Mouse (Mus musculus) CD4-positive helper T cell, adult 2 months (primary cell): ENCODE measurements around the gene Gm19668.
A peak's percentile ranks its signal among the peaks of the same experiment; 100 is the strongest.
"Not testable (repeated sequence)": the region's sequence is repeated elsewhere in the genome, so short reads cannot be mapped to it uniquely, and the experiment has no call there.

Experiments
- DNase-seq: peaks from one replicate; pipeline ENCODE4 v3.0.0-alpha.2; 2012; ENCODE audit warnings: low read depth, missing footprints, low spot score

Gm19668 gene

DNA sequence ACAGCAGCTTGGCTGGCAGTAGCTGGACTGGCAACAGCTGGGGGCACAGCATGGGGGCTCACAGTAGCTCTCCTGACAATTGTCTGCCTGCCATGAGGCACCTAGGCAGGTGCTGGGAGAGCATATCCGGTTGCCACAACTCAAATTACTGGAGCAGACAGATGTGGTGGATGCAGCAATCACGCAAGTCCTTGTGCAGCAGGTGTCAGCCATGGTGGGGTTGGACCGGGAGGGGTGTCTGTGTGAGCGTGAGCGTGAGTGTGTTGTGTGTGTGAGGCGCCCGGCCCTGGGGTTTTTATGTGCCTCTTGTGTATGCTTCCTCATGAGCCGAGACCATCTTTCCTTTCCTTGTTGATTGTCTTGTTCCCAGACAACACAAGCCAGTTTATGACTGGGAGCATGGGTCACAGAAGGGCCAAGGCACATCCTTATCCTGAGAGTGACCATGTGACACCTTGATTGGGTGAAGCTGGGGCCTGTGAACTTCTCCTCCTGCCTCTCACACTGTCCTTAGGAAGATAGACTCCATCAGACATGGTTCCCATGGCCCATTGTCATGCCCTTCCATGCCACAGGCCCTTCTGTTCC lies at the start of gene Gm19668:
Gm19668 (minus strand) TSS at position 213 of the 588 bp plus-strand sequence.
- DNase-seq, result no peak

- DNase-seq, result no peak
Observed at GRCm38 (mm10) chr10:77847538-77847937, 48.6 kb upstream of the Gm19668 start.

DNA sequence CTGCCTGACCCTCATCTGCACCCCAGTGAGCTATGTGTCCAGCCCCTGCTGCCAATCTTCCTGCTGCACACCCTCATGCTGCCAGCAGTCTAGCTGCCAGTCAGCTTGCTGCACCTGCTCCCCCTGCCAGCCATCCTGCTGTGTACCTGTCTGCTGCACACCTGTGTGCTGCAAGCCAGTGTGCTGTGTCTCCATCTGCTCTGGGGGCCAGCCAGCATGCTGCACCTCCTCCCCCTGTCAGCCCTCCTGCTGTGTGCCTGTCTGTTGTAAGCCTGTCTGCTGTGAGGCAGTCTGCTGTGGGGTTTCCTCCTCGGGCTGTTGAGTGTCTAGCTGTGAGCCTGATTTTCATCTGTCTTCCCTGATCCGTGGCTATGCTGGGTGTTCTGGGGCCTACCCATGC lies 48.0 kb upstream of the Gm19668 start:
- no peak for DNase-seq

GRCm38 (mm10) chr10:77846503-77846902 lies 47.6 kb upstream of the Gm19668 start, which contains the start of gene Gm36176:
Gene Gm36176 (plus strand): TSS chr10:77846803.
- DNase-seq, result no peak

- no peak for DNase-seq
Observed at GRCm38 (mm10) chr10:77839006-77839405, 40.1 kb upstream of the Gm19668 start.

- DNase-seq, result no peak
Observed at GRCm38 (mm10) chr10:77835647-77836046, 36.7 kb upstream of the Gm19668 start, which contains the start of gene Krtap10-10. Gene Krtap10-10 (plus strand): TSS chr10:77835947.

- no peak for DNase-seq
Observed at GRCm38 (mm10) chr10:77826951-77827350, 28.0 kb upstream of the Gm19668 start, which contains the start of gene Krtap10-4. Gene Krtap10-4 (minus strand): TSS chr10:77827095.

GRCm38 (mm10) chr10:77819203-77819602 lies 20.3 kb upstream of the Gm19668 start:
- no peak for DNase-seq

DNA sequence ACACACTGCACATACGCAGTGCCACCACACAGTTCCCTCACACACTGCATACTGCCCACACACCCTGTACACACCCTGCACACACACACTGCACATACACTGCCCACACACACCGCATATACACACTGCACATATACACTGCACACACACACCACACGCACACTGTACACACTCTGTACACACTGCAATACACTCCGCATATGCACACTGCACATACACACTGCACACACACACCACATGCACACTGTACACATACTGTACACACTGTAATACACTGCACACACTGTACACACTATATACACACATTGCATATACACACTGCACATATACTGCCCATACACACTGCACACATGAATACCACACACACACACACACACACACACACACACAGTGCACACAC lies 19.6 kb upstream of the Gm19668 start:
- no peak for DNase-seq

DNA sequence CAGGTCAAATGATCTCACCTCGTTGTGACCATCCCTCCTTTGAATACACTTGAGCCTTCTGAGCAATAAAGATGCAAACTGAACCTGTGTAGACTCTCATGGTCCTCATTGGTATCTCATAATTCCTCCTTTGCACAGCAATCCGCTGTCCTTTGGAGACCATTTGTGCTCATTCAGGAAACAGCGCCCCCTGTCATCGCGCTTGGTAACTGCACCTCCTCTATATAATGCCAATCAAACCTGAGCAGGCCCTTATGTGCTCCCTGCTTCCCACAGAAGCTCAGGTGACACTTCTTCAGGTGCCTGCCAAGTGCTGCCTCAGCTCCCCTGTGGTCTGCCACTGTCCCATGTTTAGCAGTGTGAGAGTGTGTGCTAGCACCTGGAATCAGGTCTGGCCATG lies 16.6 kb upstream of the Gm19668 start:
- peak; percentile 24 for DNase-seq

- DNase-seq, result no peak
Observed at GRCm38 (mm10) chr10:77814382-77814781, 15.4 kb upstream of the Gm19668 start, which contains the start of gene Gm2696. Gene Gm2696 (plus strand): TSS chr10:77814682.

DNA sequence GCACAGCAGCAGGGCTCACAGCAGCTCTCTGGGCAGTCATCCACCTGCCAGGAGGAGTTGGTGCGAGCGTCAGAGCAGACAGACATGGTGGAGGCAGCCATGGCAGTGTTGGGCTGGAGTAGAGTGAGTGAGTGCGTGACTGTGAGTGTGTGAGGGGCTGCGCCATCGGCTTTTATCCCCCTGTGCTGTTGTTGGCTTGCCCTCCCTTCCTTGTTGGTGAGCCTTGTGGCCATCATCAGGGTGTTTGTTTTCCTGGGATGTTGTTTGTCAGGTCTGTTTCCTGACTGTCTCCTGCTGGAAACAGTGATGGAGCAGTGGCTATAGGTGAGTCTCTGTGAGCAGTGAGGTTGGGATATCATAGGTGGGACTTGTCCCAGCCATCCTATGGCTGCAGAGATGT lies 12.8 kb upstream of the Gm19668 start, which contains the start of gene Gm9507:
Gm9507 (minus strand) TSS at position 101 of the 400 bp plus-strand sequence.
- DNase-seq, result no peak

DNA sequence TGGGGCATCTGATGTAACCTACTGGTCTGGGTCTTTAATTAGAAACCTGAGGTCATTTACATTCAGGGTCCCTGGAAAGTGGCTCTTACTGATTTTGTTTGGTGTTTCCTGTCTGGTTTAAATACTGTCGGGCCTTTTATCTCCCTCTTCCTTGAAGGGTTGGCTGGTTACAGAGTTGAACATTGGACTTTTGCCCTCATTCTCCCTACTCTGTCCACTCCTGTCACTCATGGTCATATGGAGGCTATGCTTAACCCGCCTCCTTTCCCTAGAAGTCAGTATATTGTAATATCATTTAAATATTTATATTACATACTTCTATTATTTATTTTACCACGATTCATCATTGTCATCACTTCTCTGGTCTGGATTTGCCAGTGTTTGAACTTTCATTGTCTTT lies 5.2 kb upstream of the Gm19668 start:
- DNase-seq, result no peak

- not testable (repeated sequence) for DNase-seq
Observed at GRCm38 (mm10) chr10:77798164-77798920, 591 bp downstream of the Gm19668 start.

DNA sequence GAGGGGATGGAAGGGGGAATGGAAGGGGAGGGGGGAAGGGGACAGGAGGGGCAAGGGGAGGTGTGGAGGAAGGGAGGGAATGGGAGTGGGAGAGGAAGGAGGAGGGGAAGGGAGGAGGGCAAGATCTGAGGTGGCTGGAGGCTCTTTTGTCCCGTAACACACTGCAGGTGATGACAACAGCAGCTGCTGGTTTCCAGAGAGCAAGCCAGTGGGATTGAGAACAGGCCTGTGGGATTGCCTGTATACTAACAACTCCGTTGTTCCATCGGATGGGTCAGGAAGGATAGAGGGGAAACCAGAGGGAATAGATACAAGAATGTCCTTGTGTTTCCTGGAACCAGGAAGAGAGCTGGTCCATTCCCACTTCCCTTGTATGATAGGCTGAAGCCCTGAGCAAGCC lies 1.3 kb downstream of the Gm19668 start:
- DNase-seq, result no peak

GRCm38 (mm10) chr10:77794976-77795375 lies 4.0 kb downstream of the Gm19668 start, which contains the start of gene Gm9639:
Gene Gm9639 (minus strand): TSS chr10:77795076.
- DNase-seq, result no peak

DNA sequence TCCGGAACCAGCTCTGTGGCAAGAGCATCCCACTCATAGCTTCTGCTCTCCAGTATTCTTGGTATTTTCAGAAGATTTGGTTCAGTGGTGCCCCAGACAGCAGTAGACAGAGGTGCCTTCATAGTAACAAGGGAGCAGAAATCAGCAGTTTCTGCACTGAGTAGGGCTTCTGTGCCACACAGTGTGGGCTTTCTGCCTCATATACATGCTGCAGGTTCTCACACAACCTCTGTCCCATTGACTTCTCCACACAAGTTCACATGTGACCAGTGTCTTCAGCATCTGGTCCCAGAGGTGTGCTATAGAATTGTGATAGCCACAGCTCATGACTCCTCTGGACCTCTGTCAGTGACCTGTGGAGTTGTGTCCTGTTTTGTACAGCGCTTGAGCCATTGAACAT lies 10.3 kb downstream of the Gm19668 start:
- no peak for DNase-seq

GRCm38 (mm10) chr10:77787876-77788275 lies 11.1 kb downstream of the Gm19668 start, which contains the start of gene Gm7137:
Gene Gm7137 (minus strand): TSS chr10:77788200.
- not testable (repeated sequence) for DNase-seq

- DNase-seq, result not testable (repeated sequence)
Observed at GRCm38 (mm10) chr10:77783396-77783795, 15.5 kb downstream of the Gm19668 start.

DNA sequence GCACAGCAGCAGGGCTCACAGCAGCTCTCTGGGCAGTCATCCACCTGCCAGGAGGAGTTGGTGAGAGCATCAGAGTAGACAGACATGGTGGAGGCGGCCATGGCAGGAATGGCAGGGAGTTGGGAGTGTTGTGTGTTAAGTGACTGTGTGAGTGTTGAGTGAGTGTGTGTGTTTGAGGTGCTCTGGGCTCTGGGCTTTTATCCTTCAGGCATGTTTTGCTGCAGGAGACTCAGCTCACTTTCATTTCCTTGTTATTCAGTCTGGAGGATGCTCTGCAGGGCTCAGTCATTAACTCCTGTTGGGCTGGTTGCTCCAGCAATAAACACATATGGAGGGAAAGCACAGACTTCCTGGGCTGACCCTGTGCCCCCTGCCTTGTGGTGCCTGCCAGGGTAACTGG lies 16.5 kb downstream of the Gm19668 start, which contains the start of gene Gm3250:
Gm3250 (minus strand) TSS at position 101 of the 400 bp plus-strand sequence.
- DNase-seq, result not testable (repeated sequence)

GRCm38 (mm10) chr10:77776844-77777243 lies 22.1 kb downstream of the Gm19668 start, which contains the start of gene Gm7138:
Gene Gm7138 (minus strand): TSS chr10:77776944.
- DNase-seq, result not testable (repeated sequence)

GRCm38 (mm10) chr10:77772142-77772541 lies 26.8 kb downstream of the Gm19668 start:
- DNase-seq, result not testable (repeated sequence)
